Comparison of ENCODE assay signal across 8 mouse cellular contexts in genomic region chr11:55031991-55032280, GRCm38 (mm10). TPM values are rescaled to one million over a fixed set of nuclear protein-coding genes. Genes with fewer than 3 reads are reported as not detected.
DNase-seq lines count a peak whose midpoint lies in the region; ATAC-seq and TF ChIP-seq lines count a peak whose summit lies in the region.

No protein-coding gene starts in this region.

- peak overlapping the region; percentile 81 for H3ac ChIP-seq in C2C12 (ENCODE audit: control insufficient read depth, insufficient read length, low read depth)

- DNase-seq in embryo, embryonic 10 days (ENCODE audit: low spot score) = peak; percentile 42
- no peak for DNase-seq in embryo, embryonic 10.5 days (ENCODE audit: low spot score)
- DNase-seq in liver, postnatal 0 days = no peak
- DNase-seq in urinary bladder, postnatal 4 days (ENCODE audit: low spot score in 2 of 2) = no peak

- no peaks in the 10 kb centered on the region for H3K9me3 ChIP-seq in heart, embryonic 15.5 days (replicated peaks)
- no peaks in the 10 kb centered on the region for H3K9me3 ChIP-seq in liver, postnatal 0 days (ENCODE audit: low read length)

- H3K27ac ChIP-seq in heart, embryonic 15.5 days = peak overlapping the region; percentile 88
- peak overlapping the region; percentile 57 for H3K27ac ChIP-seq in liver, postnatal 0 days (ENCODE audit: low read depth)

- H3K4me3 ChIP-seq in C2C12 (ENCODE audit: insufficient read depth, poor library complexity, severe bottlenecking) = peak overlapping the region; percentile 76
- H3K4me3 ChIP-seq in heart, embryonic 15.5 days = peak overlapping the region; percentile 72
- H3K4me3 ChIP-seq in liver, postnatal 0 days (ENCODE audit: low read depth, low read length) = peak overlapping the region; percentile 60

- peak overlapping the region; percentile 78 for H3K4me2 ChIP-seq in heart, embryonic 15.5 days
- peak overlapping the region; percentile 91 for H3K4me2 ChIP-seq in liver, postnatal 0 days (ENCODE audit: low read depth, low read length)

- no peaks in the 10 kb centered on the region for H3K27me3 ChIP-seq in C2C12 (ENCODE audit: control insufficient read depth, insufficient read depth, insufficient read length)
- H3K27me3 ChIP-seq in heart, embryonic 15.5 days = no peaks in the 10 kb centered on the region
- H3K27me3 ChIP-seq in liver, postnatal 0 days (ENCODE audit: insufficient read depth, low read length) = no peaks in the 10 kb centered on the region

- TF ChIP-seq EP300 in liver, postnatal 0 days (IDR thresholded peaks at IDR 0.05; ENCODE audit: low read depth) = no peak

- ATAC-seq in heart, embryonic 15.5 days (replicated peaks; ENCODE audit: insufficient number of reproducible peaks, insufficient read depth, low FRiP score, low read depth) = no peak
- no peak for ATAC-seq in liver, postnatal 0 days
- ATAC-seq in erythroblast, adult 5-6 weeks (replicated peaks; ENCODE audit: low FRiP score, poor library complexity, severe bottlenecking) = no peak
- ATAC-seq in megakaryocyte progenitor cell, adult 5-6 weeks (replicated peaks; ENCODE audit: poor library complexity) = no peak

- TF ChIP-seq CTCF in C2C12 (IDR thresholded peaks at IDR 0.05; ENCODE audit: control insufficient read depth, insufficient read depth, insufficient read length) = no peak
- TF ChIP-seq CTCF in liver, postnatal 0 days (IDR thresholded peaks at IDR 0.05; ENCODE audit: low read depth) = no peak

- H3K4me1 ChIP-seq in heart, embryonic 15.5 days (replicated peaks) = peaks cover 52% of the 10 kb centered on the region
- H3K4me1 ChIP-seq in liver, postnatal 0 days (ENCODE audit: insufficient read depth) = peaks cover 45% of the 10 kb centered on the region

- peaks cover 65% of the 10 kb centered on the region for H3K79me2 ChIP-seq in C2C12 (ENCODE audit: control insufficient read depth, insufficient read depth)

- H3K9ac ChIP-seq in heart, embryonic 15.5 days = peak overlapping the region; percentile 85
- H3K9ac ChIP-seq in liver, postnatal 0 days (replicated peaks) = no peak overlapping the region; the same call in 1 of the 2 replicates

- H3K36me3 ChIP-seq in C2C12 (ENCODE audit: control insufficient read depth, insufficient read depth) = peaks cover 15% of the 10 kb centered on the region
- no peaks in the 10 kb centered on the region for H3K36me3 ChIP-seq in heart, embryonic 15.5 days
- no peaks in the 10 kb centered on the region for H3K36me3 ChIP-seq in liver, postnatal 0 days (replicated peaks; ENCODE audit: insufficient read depth, low read length)

- WGBS in heart, embryonic 15.5 days = 0% methylated on average over 2 of the region's 4 CpGs
- WGBS in liver, postnatal 0 days (ENCODE audit: insufficient replicate concordance) = 0% methylated on average over 2 of the region's 4 CpGs

- peaks cover 46% of the 10 kb centered on the region for H3K79me3 ChIP-seq in C2C12 (ENCODE audit: low read depth)

TF ChIP-seq in C2C12, 6 proteins besides CTCF, POLR2A, EP300 and RAD21:
- TF ChIP-seq MAX (IDR thresholded peaks at IDR 0.05) (no peak), MYOD1 (IDR thresholded peaks at IDR 0.05; ENCODE audit: control insufficient read depth, insufficient read length, low read depth) (peak; percentile 97)

RNA-seq across cellular contexts. Expression of gene Anxa6, which starts 1.3 kb away (rescaled TPM):
- 628 TPM for polyA plus RNA-seq in C2C12 (2012; fragmentation: generic; extraction: Trizol)
- 315 and 367 TPM in 2 replicates for polyA plus RNA-seq in heart, embryonic 15.5 days (2015; fragmentation: Nextera tagmentation; extraction: Ambion mirVana)
- polyA plus RNA-seq in liver, postnatal 0 days (2015; fragmentation: Nextera tagmentation; extraction: Ambion mirVana) = 47.5 and 47.7 TPM in 2 replicates
- total RNA-seq in erythroblast, adult 5-6 weeks (2015; ENCODE audit: low replicate concordance) = 9.2 and 10.4 TPM in 2 replicates
- total RNA-seq in erythroblast, adult 5-6 weeks (2017; ENCODE audit: low replicate concordance) = 12.7 and 14.0 TPM in 2 replicates
- total RNA-seq in megakaryocyte progenitor cell, adult 5-6 weeks (2015) = 35.7 and 37.4 TPM in 2 replicates
- total RNA-seq in megakaryocyte progenitor cell, adult 5-6 weeks (2017) = 63.2 and 82.4 TPM in 2 replicates

RNA-seq across cellular contexts. Expression of gene Ccdc69, which starts 46.0 kb away (rescaled TPM):
- polyA plus RNA-seq in C2C12 (2012; fragmentation: generic; extraction: Trizol) = 0.04 TPM
- 17.6 and 21.4 TPM in 2 replicates for polyA plus RNA-seq in heart, embryonic 15.5 days (2015; fragmentation: Nextera tagmentation; extraction: Ambion mirVana)
- polyA plus RNA-seq in liver, postnatal 0 days (2015; fragmentation: Nextera tagmentation; extraction: Ambion mirVana) = 1.3 and 1.6 TPM in 2 replicates
- total RNA-seq in erythroblast, adult 5-6 weeks (2015; ENCODE audit: low replicate concordance) = 3.1 and 6.7 TPM in 2 replicates
- 6.0 and 6.6 TPM in 2 replicates for total RNA-seq in erythroblast, adult 5-6 weeks (2017; ENCODE audit: low replicate concordance)
- 23.4 and 27.3 TPM in 2 replicates for total RNA-seq in megakaryocyte progenitor cell, adult 5-6 weeks (2015)
- 19.2 and 22.9 TPM in 2 replicates for total RNA-seq in megakaryocyte progenitor cell, adult 5-6 weeks (2017)
